In genomic region chr16:11909035-11909591, GRCm38 (mm10) we compare ENCODE assay signal across 8 mouse cellular contexts. TPM values are rescaled to one million over a fixed set of nuclear protein-coding genes. Genes with fewer than 3 reads are reported as not detected.
DNase-seq lines count a peak whose midpoint lies in the region; ATAC-seq lines count a peak whose summit lies in the region.

TSS of gene Cpped1 (minus strand) at chr16:11909445.

- H3K4me1 ChIP-seq in hindbrain, embryonic 14.5 days (replicated peaks; ENCODE audit: control insufficient read depth, insufficient read depth, low read length), result peaks cover 9% of the 10 kb centered on the region

- H3K36me3 ChIP-seq in hindbrain, embryonic 14.5 days (replicated peaks; ENCODE audit: control insufficient read depth, insufficient read depth), result no peaks in the 10 kb centered on the region

- peak; percentile 92 for DNase-seq in R1 (ENCODE audit: low read depth, low spot score)
- DNase-seq in cerebellum, postnatal 25 days, result peak; percentile 92 to 95
- DNase-seq in frontal cortex, postnatal 25 days (ENCODE audit: low spot score in 2 of 2), result peak; percentile 83 to 85
- DNase-seq in hindbrain, embryonic 14.5 days (ENCODE audit: low spot score), result peak; percentile 85
- peak; percentile 76 for DNase-seq in left cerebral cortex, adult 11 months (ENCODE audit: low spot score)
- DNase-seq in lung, postnatal 4 days, result peak; percentile 93 to 94
- DNase-seq in retina, postnatal 7 days (ENCODE audit: low read depth, low spot score), result peak; percentile 77
- DNase-seq in urinary bladder, adult 2 months (ENCODE audit: low spot score), result peak; percentile 82

- peak within 1 kb of the TSS; percentile 87 for H3K27ac ChIP-seq in hindbrain, embryonic 14.5 days

- H3K9ac ChIP-seq in hindbrain, embryonic 14.5 days, result peak within 1 kb of the TSS; percentile 82

- peak; percentile 95 for ATAC-seq in hindbrain, embryonic 14.5 days (ENCODE audit: low FRiP score)

- no peaks in the 10 kb centered on the region for H3K27me3 ChIP-seq in hindbrain, embryonic 14.5 days (ENCODE audit: control insufficient read depth, insufficient read depth, low read length)

- under 1% methylated on average over 32 of the region's 32 CpGs for WGBS in hindbrain, embryonic 14.5 days

- peak within 1 kb of the TSS; percentile 73 for H3K4me2 ChIP-seq in hindbrain, embryonic 14.5 days (replicated peaks)

- peak within 1 kb of the TSS; percentile 55 for H3K4me3 ChIP-seq in hindbrain, embryonic 14.5 days (replicated peaks; ENCODE audit: low read length)

- no peaks in the 10 kb centered on the region for H3K9me3 ChIP-seq in hindbrain, embryonic 14.5 days (ENCODE audit: control insufficient read depth, low read length)

RNA-seq across cellular contexts. Expression of gene Cpped1, which starts in this region (rescaled TPM):
- polyA plus RNA-seq in hindbrain, embryonic 14.5 days (2014; fragmentation: Nextera tagmentation; extraction: Ambion mirVana), result 17.3 and 19.3 TPM in 2 replicates
- 14.0 and 22.6 TPM in 2 replicates for polyA plus RNA-seq in urinary bladder, adult 2 months (2012; rRNA removed)

Comparison
In these comparisons a context has a peak if more than half of its experiments do, and no peak if none do; other contexts are left out.
1. Peak in every context shown above with its lines: DNase-seq, ATAC-seq, H3K4me3 ChIP-seq and H3K27ac ChIP-seq.